In the genomic region with DNA sequence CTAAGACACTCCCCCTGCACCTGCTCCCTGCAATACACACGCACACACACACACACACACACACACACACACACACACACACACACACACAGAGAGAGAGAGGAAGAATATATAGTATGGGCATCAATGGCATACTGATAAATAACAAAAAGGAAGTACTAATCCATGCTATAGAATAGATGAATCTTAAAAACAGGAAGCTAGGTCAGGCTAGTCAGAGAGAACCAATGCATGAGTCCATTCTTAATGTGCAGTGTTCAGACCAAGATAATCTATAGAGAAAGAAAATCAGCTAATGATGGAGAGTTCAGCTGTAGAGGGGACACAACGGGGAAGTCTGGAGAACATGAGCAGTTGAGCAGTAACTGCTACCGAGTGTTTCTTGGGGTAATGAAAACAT, we compare ENCODE assay signal across 1 mouse cellular context.
TF ChIP-seq lines count a peak whose summit lies in the region.

No protein-coding gene starts in this region.

TF ChIP-seq in MEL, 35 proteins besides CTCF, POLR2A, EP300 and RAD21 (continued from another document):
- TF ChIP-seq ETS1 (IDR thresholded peaks at IDR 0.05; ENCODE audit: low read depth, low read length): peak; percentile 53; the same call in 1 of the 2 replicates
- no peak for TF ChIP-seq E2F4 (IDR thresholded peaks at IDR 0.05; ENCODE audit: borderline replicate concordance, low read depth, low read length)
- TF ChIP-seq NRF1 (IDR thresholded peaks at IDR 0.05; ENCODE audit: insufficient read depth, low read depth, low read length, poor library complexity, severe bottlenecking): no peak
- TF ChIP-seq TBP (IDR thresholded peaks at IDR 0.05; ENCODE audit: low read depth, low read length): no peak
